Mouse (Mus musculus): Measurements from ENCODE around the gene Sept9.

GRCm38 (mm10) chr11:117158343-117158742, 41.1 kb upstream of the Sept9 start:
- TF ChIP-seq CTCF (IDR thresholded peaks at IDR 0.05; ENCODE audit: extremely low read depth, insufficient read depth, low read length) (no peak), POLR2A (IDR thresholded peaks at IDR 0.05; ENCODE audit: extremely low read depth, insufficient read depth, low read length) (no peak)

All from cortical plate, adult 2 months (tissue).